8 mouse cellular contexts compared by ENCODE assay signal in the genomic region with DNA sequence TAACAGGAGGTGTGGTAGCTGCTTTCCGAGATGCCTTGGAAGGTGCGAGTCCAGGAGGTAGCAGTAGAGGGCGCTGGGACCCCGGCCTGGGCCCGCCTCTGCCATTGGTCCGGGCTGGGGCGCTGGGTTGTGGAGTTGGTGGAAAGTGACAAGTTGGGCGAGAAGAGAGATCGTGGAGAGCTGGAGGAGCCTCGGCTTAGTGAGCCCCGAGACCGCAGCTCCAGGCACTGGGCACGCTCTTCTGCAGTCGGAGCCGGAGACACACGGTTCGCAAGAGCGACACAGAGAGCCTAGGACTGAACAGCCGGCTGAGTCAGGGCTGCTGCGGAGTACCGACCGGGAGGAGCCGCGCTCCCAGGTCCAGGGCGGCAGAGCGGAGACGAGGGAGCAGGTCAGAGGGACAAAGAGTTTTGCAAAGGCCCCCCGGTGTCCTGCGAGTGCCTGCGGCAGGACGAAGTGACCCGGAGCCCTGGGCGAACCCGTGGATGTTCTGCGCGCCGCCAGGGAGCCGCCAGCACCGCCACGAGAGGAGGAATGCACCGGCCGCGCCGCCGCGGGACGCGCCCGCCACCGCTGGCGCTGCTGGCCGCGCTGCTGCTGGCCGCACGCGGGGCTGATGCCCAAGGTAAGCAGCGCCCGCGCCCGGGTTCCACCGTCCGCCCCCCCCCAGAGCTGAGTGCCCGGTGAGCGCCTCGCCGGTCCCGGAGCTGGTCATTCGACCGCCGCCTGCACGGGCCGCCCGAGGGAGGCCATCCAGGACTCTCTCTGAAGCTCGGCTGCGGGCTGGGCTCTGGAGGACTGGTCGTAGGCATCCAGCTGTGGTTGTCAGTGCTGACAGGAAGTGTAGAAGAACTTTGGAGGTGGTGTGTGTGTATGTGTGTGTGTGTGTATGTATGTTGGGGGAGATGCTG. TPM values are rescaled to one million over a fixed set of nuclear protein-coding genes. Genes with fewer than 3 reads are reported as not detected.
DNase-seq lines count a peak whose midpoint lies in the region; TF ChIP-seq lines count a peak whose summit lies in the region.

Gene Ror1, plus strand, starts transcription at position 107 of the 911 bp plus-strand sequence.

- peak; percentile 86 to 88 for DNase-seq in adrenal gland, adult 18-20 months (ENCODE audit: low spot score in 2 of 2)
- DNase-seq in gastrocnemius, postnatal 14 days = peak; percentile 91
- peak; percentile 39 for DNase-seq in induced T-regulatory cell, adult 2 months (ENCODE audit: low read depth)
- peak; percentile 86 to 87 for DNase-seq in left cerebral cortex, adult 2 months (ENCODE audit: extremely low spot score in 1 of 2, low spot score in 2 of 2)
- DNase-seq in lung, postnatal 4 days = peak; percentile 92 to 94
- peak; percentile 82 for DNase-seq in right cerebral cortex, adult 18-20 months
- peak; percentile 91 for DNase-seq in urinary bladder, postnatal 14 days (ENCODE audit: low spot score)

- H3K4me3 ChIP-seq in cortical plate, adult 2 months (ENCODE audit: insufficient read depth, low read length) = peak within 1 kb of the TSS; percentile 62
- peak within 1 kb of the TSS; percentile 53 for H3K4me3 ChIP-seq in left cerebral cortex, adult 2 months

- peak; percentile 53 for TF ChIP-seq CTCF in cortical plate, adult 2 months (IDR thresholded peaks at IDR 0.05; ENCODE audit: extremely low read depth, insufficient read depth, low read length)
- TF ChIP-seq CTCF in left cerebral cortex, adult 2 months (IDR thresholded peaks at IDR 0.05) = peak; percentile 66

- intact Hi-C loops in gastrocnemius, postnatal 14 days (cut with DNase I; ENCODE audit: low total_unique reads) = loop anchor here (5.0 to 10.0 kb wide), 2 partner anchors 311 to 439 kb away; no protein-coding TSS in a partner anchor
- intact Hi-C loops in left cerebral cortex, adult 2 months (cut with DNase I) = loop anchor here (1.0 to 5.0 kb wide), 3 partner anchors 116 to 441 kb away; no protein-coding TSS in a partner anchor

- H3K4me1 ChIP-seq in cortical plate, adult 2 months (ENCODE audit: control insufficient read depth, insufficient read depth, low read length) = no peaks in the 10 kb centered on the region

- TF ChIP-seq POLR2A in cortical plate, adult 2 months (IDR thresholded peaks at IDR 0.05; ENCODE audit: extremely low read depth, insufficient read depth, low read length) = no peak

- H3K27ac ChIP-seq in cortical plate, adult 2 months (ENCODE audit: insufficient read depth, low read length) = peak within 1 kb of the TSS; percentile 70; the same call in 1 of the 2 replicates
- no peak within 1 kb of the TSS for H3K27ac ChIP-seq in left cerebral cortex, adult 2 months

RNA-seq across cellular contexts. Expression of gene Ror1, which starts in this region (rescaled TPM):
- total RNA-seq in adrenal gland, adult 18-20 months (2021) = 1 to 10 TPM; 2.0 to 3.4 TPM
- polyA plus RNA-seq in cortical plate, adult 2 months (2012; rRNA removed) = 0.42 and 0.61 TPM in 2 replicates
- total RNA-seq in gastrocnemius, postnatal 14 days (2021) = 1 to 10 TPM; 4.7 to 6.2 TPM
- under 1 TPM; 0.72 to 0.86 TPM for total RNA-seq in left cerebral cortex, adult 2 months (2021)

Comparison
In these comparisons a context has a peak if more than half of its experiments do, and no peak if none do; other contexts are left out.
1. Peak in DNase-seq and H3K4me3 ChIP-seq in left cerebral cortex, adult 2 months; RNA of the gene not detected or under 1 TPM.
2. DNase-seq: peak in every context shown above with its lines; median percentile 93 in lung, postnatal 4 days; 91 in gastrocnemius, postnatal 14 days; 91 in urinary bladder, postnatal 14 days; 87 in adrenal gland, adult 18-20 months; 86 in left cerebral cortex, adult 2 months; 82 in right cerebral cortex, adult 18-20 months; 39 in induced T-regulatory cell, adult 2 months.